Mouse (Mus musculus) hindbrain, embryonic 11.5 days (tissue): Measurements from ENCODE around the gene Ndufc2. TPM values are rescaled to one million over a fixed set of nuclear protein-coding genes. Genes with fewer than 3 reads are reported as not detected.
A peak's percentile ranks its signal among the peaks of the same experiment; 100 is the strongest.

ENCODE experiments used
- ATAC-seq: fragments of 200-750 bp; cut with Nextera tagmentation; 2 replicates; pipeline ENCODE4 v1.8.0; 2017; ENCODE audit warnings: mild to moderate bottlenecking, moderate TSS enrichment, moderate library complexity; ENCODE audit not compliant: low FRiP score
- DNase-seq: peaks from one replicate; pipeline ENCODE4 v3.0.0-alpha.2; 2015; ENCODE audit warnings: low spot score
- H3K27ac ChIP-seq: fragments of 300-500 bp; sonication (generic); 2 replicates; pipeline ENCODE4 v1.5.1; 2014; ENCODE audit warnings: mild to moderate bottlenecking, low read depth, low read length
- H3K27me3 ChIP-seq: fragments of 300-500 bp; sonication (generic); 2 replicates; pipeline ENCODE4 v1.6.1; 2014; ENCODE audit warnings: mild to moderate bottlenecking, low read length, moderate library complexity, mixed read lengths; ENCODE audit not compliant: control insufficient read depth, insufficient read depth
- H3K36me3 ChIP-seq: fragments of 300-500 bp; sonication (generic); 2 replicates; pipeline ENCODE4 v1.6.1; 2014; ENCODE audit warnings: mild to moderate bottlenecking, low read length, moderate library complexity, mixed read lengths; ENCODE audit not compliant: control insufficient read depth, insufficient read depth
- H3K4me1 ChIP-seq: fragments of 300-500 bp; sonication (generic); replicated peaks from 2 replicates; pipeline ENCODE4 v1.6.1; 2014; ENCODE audit warnings: low read length, mixed read lengths; ENCODE audit not compliant: control insufficient read depth, insufficient read depth
- H3K4me2 ChIP-seq: fragments of 300-500 bp; sonication (generic); replicated peaks from 2 replicates; pipeline ENCODE4 v1.6.1; 2014; ENCODE audit warnings: mild to moderate bottlenecking, low read depth, low read length
- H3K4me3 ChIP-seq: fragments of 300-500 bp; sonication (generic); 2 replicates; pipeline ENCODE4 v1.5.1; 2014; ENCODE audit warnings: low read depth, low read length
- H3K9ac ChIP-seq: fragments of 300-500 bp; sonication (generic); 2 replicates; pipeline ENCODE4 v1.6.1; 2014; ENCODE audit warnings: low read depth, low read length
- H3K9me3 ChIP-seq: fragments of 300-500 bp; sonication (generic); 2 replicates; pipeline ENCODE4 v1.6.1; 2016; ENCODE audit warnings: low read length; ENCODE audit not compliant: control insufficient read depth
- WGBS: fragments of 180-500 bp; shearing (Covaris S2); extraction: QIAGEN DNeasy Blood & Tissue Kit; methylation state at CpG from one replicate; pipeline ENCODE4 v1.1.7; 2014; 5-methylcytosine and 5-hydroxymethylcytosine counted together
- polyA plus RNA-seq: library from polyadenylated mRNA; unstranded; fragments of >200 nt; fragmentation: Nextera tagmentation; extraction: Ambion mirVana; gene quantifications from 2 replicates; pipeline ENCODE4 v1.2.1, GENCODE M21; 2014

The Ndufc2 gene
- 344 and 352 TPM in 2 replicates for polyA plus RNA-seq

GRCm38 (mm10) chr7:97399960-97400715 is at the start of gene Ndufc2:
Ndufc2 (plus strand) TSS chr7:97400003.
- Histone ChIP-seq H3K4me2 (peak within 1 kb of the TSS; percentile 62), H3K9ac (peak within 1 kb of the TSS; percentile 96), H3K27me3 (no peaks in the 10 kb centered on the region), H3K4me1 (no peaks in the 10 kb centered on the region), H3K27ac (peak within 1 kb of the TSS; percentile 68), H3K4me3 (peak within 1 kb of the TSS; percentile 91), H3K9me3 (no peaks in the 10 kb centered on the region), H3K36me3 (no peaks in the 10 kb centered on the region)
- ATAC-seq (peak; percentile 92), DNase-seq (peak; percentile 88)
- under 1% methylated on average over 54 of the region's 54 CpGs for WGBS

GRCm38 (mm10) chr7:97350891-97351290 is 48.9 kb upstream of the Ndufc2 start:
- no peak for DNase-seq
- no peak overlapping the region for H3K27ac ChIP-seq

GRCm38 (mm10) chr7:97351792-97352513 is 47.9 kb upstream of the Ndufc2 start:
- 86% methylated on average over 11 of the region's 11 CpGs for WGBS
- Histone ChIP-seq H3K4me3 (no peak overlapping the region), H3K9me3 (no peaks in the 10 kb centered on the region)

More at GRCm38 (mm10) chr7:97350891-97351290, 48.9 kb upstream of the Ndufc2 start:
- no peaks in the 10 kb centered on the region for H3K27me3 ChIP-seq
- 83% methylated on average over 5 of the region's 5 CpGs for whole genome bisulfite sequencing
- no peak overlapping the region for H3K9ac ChIP-seq
- no peak overlapping the region for H3K4me2 ChIP-seq
- H3K36me3 ChIP-seq, result no peaks in the 10 kb centered on the region
- no peak for ATAC-seq
- no peak overlapping the region for H3K4me3 ChIP-seq
- no peaks in the 10 kb centered on the region for H3K4me1 ChIP-seq
- H3K9me3 ChIP-seq, result no peaks in the 10 kb centered on the region

GRCm38 (mm10) chr7:97353356-97353755 is 46.4 kb upstream of the Ndufc2 start:
- Histone ChIP-seq H3K4me1 (no peaks in the 10 kb centered on the region), H3K4me2 (no peak overlapping the region), H3K27me3 (no peaks in the 10 kb centered on the region), H3K9ac (no peak overlapping the region), H3K9me3 (no peaks in the 10 kb centered on the region), H3K36me3 (no peaks in the 10 kb centered on the region), H3K4me3 (no peak overlapping the region), H3K27ac (no peak overlapping the region)
- ATAC-seq (no peak), DNase-seq (no peak)
- 90% methylated on average over 6 of the region's 6 CpGs for WGBS

More at GRCm38 (mm10) chr7:97351792-97352513, 47.9 kb upstream of the Ndufc2 start:
- Histone ChIP-seq H3K4me1 (no peaks in the 10 kb centered on the region), H3K36me3 (no peaks in the 10 kb centered on the region), H3K4me2 (no peak overlapping the region), H3K9ac (no peak overlapping the region), H3K27ac (no peak overlapping the region), H3K27me3 (no peaks in the 10 kb centered on the region)
- ATAC-seq (no peak), DNase-seq (no peak)

- DNase-seq, result no peak
- ATAC-seq, result no peak
- H3K4me1 ChIP-seq, result no peaks in the 10 kb centered on the region
- no peak overlapping the region for H3K27ac ChIP-seq
- H3K9ac ChIP-seq, result no peak overlapping the region
- no peaks in the 10 kb centered on the region for H3K27me3 ChIP-seq
- H3K4me3 ChIP-seq, result no peak overlapping the region
- no peaks in the 10 kb centered on the region for H3K36me3 ChIP-seq
- H3K4me2 ChIP-seq, result no peak overlapping the region
- 46% methylated on average over 13 of the region's 13 CpGs for WGBS
- H3K9me3 ChIP-seq, result no peaks in the 10 kb centered on the region
Measured at GRCm38 (mm10) chr7:97355068-97355841, 44.5 kb upstream of the Ndufc2 start.

- Histone ChIP-seq H3K27me3 (no peaks in the 10 kb centered on the region), H3K4me2 (no peak overlapping the region), H3K36me3 (no peaks in the 10 kb centered on the region), H3K27ac (no peak overlapping the region), H3K9ac (no peak overlapping the region), H3K9me3 (no peaks in the 10 kb centered on the region), H3K4me1 (no peaks in the 10 kb centered on the region), H3K4me3 (no peak overlapping the region)
- DNase-seq (no peak), ATAC-seq (no peak)
- WGBS, result 87% methylated on average over 5 of the region's 5 CpGs
Measured at GRCm38 (mm10) chr7:97356253-97356652, 43.5 kb upstream of the Ndufc2 start.

GRCm38 (mm10) chr7:97356875-97357276 is 42.9 kb upstream of the Ndufc2 start:
- no peaks in the 10 kb centered on the region for H3K36me3 ChIP-seq
- H3K4me2 ChIP-seq, result no peak overlapping the region
- no peak overlapping the region for H3K27ac ChIP-seq
- DNase-seq (no peak), ATAC-seq (no peak)
- no peak overlapping the region for H3K9ac ChIP-seq
- H3K9me3 ChIP-seq, result no peaks in the 10 kb centered on the region
- no peaks in the 10 kb centered on the region for H3K4me1 ChIP-seq
- 85% methylated on average over 5 of the region's 5 CpGs for WGBS
- no peak overlapping the region for H3K4me3 ChIP-seq
- no peaks in the 10 kb centered on the region for H3K27me3 ChIP-seq

- Histone ChIP-seq H3K27me3 (no peaks in the 10 kb centered on the region), H3K9me3 (no peaks in the 10 kb centered on the region), H3K4me3 (no peak overlapping the region), H3K4me1 (no peaks in the 10 kb centered on the region), H3K27ac (no peak overlapping the region), H3K4me2 (no peak overlapping the region), H3K9ac (no peak overlapping the region), H3K36me3 (no peaks in the 10 kb centered on the region)
- DNase-seq (no peak), ATAC-seq (no peak)
- 85% methylated on average over 3 of the region's 3 CpGs for WGBS
Measured at GRCm38 (mm10) chr7:97357840-97358239, 42.0 kb upstream of the Ndufc2 start.
